Mouse (Mus musculus) liver, postnatal 0 days (tissue): ENCODE data around the gene Tshb. TPM values are rescaled to one million over a fixed set of nuclear protein-coding genes. Genes with fewer than 3 reads are reported as not detected.
A peak's percentile ranks its signal among the peaks of the same experiment; 100 is the strongest.

ENCODE experiments used
- ATAC-seq: fragments of 200-750 bp; cut with Nextera tagmentation; 2 replicates; pipeline ENCODE4 v1.8.0; 2017; ENCODE audit warnings: mild to moderate bottlenecking, moderate library complexity
- DNase-seq: peaks from one replicate; pipeline ENCODE4 v3.0.0-alpha.2; 2016
- H3K27ac ChIP-seq: fragments of 300-500 bp; sonication (generic); 2 replicates; pipeline ENCODE4 v1.5.1; 2014; ENCODE audit warnings: antibody characterized with exemption, moderate library complexity, mild to moderate bottlenecking, low read depth
- H3K27me3 ChIP-seq: fragments of 300-500 bp; sonication (generic); 2 replicates; pipeline ENCODE4 v1.6.1; 2014; ENCODE audit warnings: low read length, control low read depth, mixed read lengths; ENCODE audit not compliant: insufficient read depth
- H3K36me3 ChIP-seq: fragments of 300-500 bp; sonication (generic); replicated peaks from 2 replicates; pipeline ENCODE4 v1.6.1; 2014; ENCODE audit warnings: mild to moderate bottlenecking, control low read depth, low read length, moderate library complexity, mixed read lengths; ENCODE audit not compliant: insufficient read depth
- H3K4me1 ChIP-seq: fragments of 300-500 bp; sonication (generic); 2 replicates; pipeline ENCODE4 v1.6.1; 2014; ENCODE audit warnings: antibody characterized with exemption, mild to moderate bottlenecking, control low read depth; ENCODE audit not compliant: insufficient read depth
- H3K4me2 ChIP-seq: fragments of 300-500 bp; sonication (generic); 2 replicates; pipeline ENCODE4 v1.6.1; 2014; ENCODE audit warnings: low read depth, mild to moderate bottlenecking, low read length, moderate library complexity, mixed read lengths
- H3K4me3 ChIP-seq: fragments of 300-500 bp; sonication (generic); 2 replicates; pipeline ENCODE4 v1.5.1; 2014; ENCODE audit warnings: low read depth, low read length
- H3K9ac ChIP-seq: fragments of 300-500 bp; sonication (generic); replicated peaks from 2 replicates; pipeline ENCODE4 v1.6.1; 2014; ENCODE audit warnings: mild to moderate bottlenecking, moderate library complexity
- H3K9me3 ChIP-seq: fragments of 300-500 bp; sonication (generic); 2 replicates; pipeline ENCODE4 v1.6.1; 2016; ENCODE audit warnings: mild to moderate bottlenecking, control low read depth, low read length, mixed read lengths
- CTCF ChIP-seq: sonication (generic); IDR thresholded peaks from 2 replicates; pipeline ENCODE4 v1.5.1; 2016; ENCODE audit warnings: antibody characterized with exemption, low read depth
- EP300 ChIP-seq: IDR thresholded peaks from 2 replicates; pipeline ENCODE4 v1.6.1; 2016; ENCODE audit warnings: antibody characterized with exemption, low read depth, mild to moderate bottlenecking
- WGBS: fragments of 180-500 bp; shearing (Covaris S2); extraction: QIAGEN DNeasy Blood & Tissue Kit; methylation state at CpG from one replicate; pipeline ENCODE4 v1.1.7; 2014; ENCODE audit not compliant: insufficient replicate concordance; 5-methylcytosine and 5-hydroxymethylcytosine counted together
- polyA plus RNA-seq: library from polyadenylated mRNA; unstranded; fragments of >200 nt; fragmentation: Nextera tagmentation; extraction: Ambion mirVana; gene quantifications from 2 replicates; pipeline ENCODE4 v1.2.1, GENCODE M21; 2015

Gene Tshb
- polyA plus RNA-seq, 1 experiment from 2014 or later: not detected

GRCm38 (mm10) chr3:102735031-102735558 is 47.4 kb downstream of the Tshb start:
- no peaks in the 10 kb centered on the region for H3K36me3 ChIP-seq
- DNase-seq (peak; percentile 51), ATAC-seq (peak; percentile 65)
- H3K4me2 ChIP-seq: peak overlapping the region; percentile 93
- H3K9me3 ChIP-seq: no peaks in the 10 kb centered on the region
- peaks cover 14% of the 10 kb centered on the region for H3K4me1 ChIP-seq
- under 1% methylated on average over 32 of the region's 33 CpGs for WGBS
- H3K9ac ChIP-seq: peak overlapping the region; percentile 63
- TF ChIP-seq CTCF: no peak
- TF ChIP-seq EP300: no peak
- peak overlapping the region; percentile 71 for H3K4me3 ChIP-seq
- H3K27me3 ChIP-seq: peaks cover 22% of the 10 kb centered on the region
- peak overlapping the region; percentile 55 for H3K27ac ChIP-seq

GRCm38 (mm10) chr3:102734313-102735030 is 48.0 kb downstream of the Tshb start, which contains the start of gene Tspan2:
TSS of gene Tspan2 (plus strand) at chr3:102734529.
- no peak for TF ChIP-seq CTCF
- no peak for TF ChIP-seq EP300
- ATAC-seq (peak; percentile 74), DNase-seq (peak; percentile 82)

GRCm38 (mm10) chr3:102733936-102734312 is 48.6 kb downstream of the Tshb start:
- peak overlapping the region; percentile 93; the same call in 1 of the 2 replicates for H3K4me2 ChIP-seq
- H3K9me3 ChIP-seq: no peaks in the 10 kb centered on the region
- H3K27me3 ChIP-seq: peaks cover 22% of the 10 kb centered on the region
- H3K9ac ChIP-seq: no peak overlapping the region
- no peaks in the 10 kb centered on the region for H3K36me3 ChIP-seq
- no peak for ATAC-seq
- H3K27ac ChIP-seq: no peak overlapping the region
- peaks cover 14% of the 10 kb centered on the region for H3K4me1 ChIP-seq
- TF ChIP-seq CTCF (no peak), EP300 (no peak)
- WGBS: 52% methylated on average over 6 of the region's 6 CpGs
- no peak for DNase-seq
- H3K4me3 ChIP-seq: peak overlapping the region; percentile 71; the same call in 1 of the 2 replicates

More at GRCm38 (mm10) chr3:102734313-102735030, 48.0 kb downstream of the Tshb start, which contains the start of gene Tspan2:
- Histone ChIP-seq H3K4me1 (peaks cover 14% of the 10 kb centered on the region), H3K27me3 (peaks cover 22% of the 10 kb centered on the region), H3K36me3 (no peaks in the 10 kb centered on the region), H3K27ac (peak within 1 kb of the TSS; percentile 55), H3K4me2 (peak within 1 kb of the TSS; percentile 93), H3K9me3 (no peaks in the 10 kb centered on the region), H3K4me3 (peak within 1 kb of the TSS; percentile 71), H3K9ac (peak within 1 kb of the TSS; percentile 63)
- WGBS: 3% methylated on average over 51 of the region's 54 CpGs

- no peak overlapping the region for H3K9ac ChIP-seq
- H3K4me2 ChIP-seq: no peak overlapping the region
- 58% methylated on average over 3 of the region's 3 CpGs for WGBS
- no peaks in the 10 kb centered on the region for H3K9me3 ChIP-seq
- H3K27ac ChIP-seq: no peak overlapping the region
- DNase-seq (no peak), ATAC-seq (no peak)
- TF ChIP-seq EP300: no peak
- TF ChIP-seq CTCF: no peak
- no peaks in the 10 kb centered on the region for H3K36me3 ChIP-seq
- H3K4me1 ChIP-seq: peaks cover 14% of the 10 kb centered on the region
- H3K4me3 ChIP-seq: no peak overlapping the region
- H3K27me3 ChIP-seq: peaks cover 22% of the 10 kb centered on the region
These were observed 49.5 kb downstream of the Tshb start for GRCm38 (mm10) chr3:102733050-102733449.

GRCm38 (mm10) chr3:102732619-102733018 is 49.9 kb downstream of the Tshb start:
- TF ChIP-seq CTCF: no peak
- no peak for TF ChIP-seq EP300
- H3K36me3 ChIP-seq: no peaks in the 10 kb centered on the region
- H3K4me2 ChIP-seq: no peak overlapping the region
- peaks cover 14% of the 10 kb centered on the region for H3K4me1 ChIP-seq
- H3K9ac ChIP-seq: no peak overlapping the region
- H3K9me3 ChIP-seq: no peaks in the 10 kb centered on the region
- H3K27ac ChIP-seq: no peak overlapping the region
- DNase-seq (no peak), ATAC-seq (no peak)
- H3K27me3 ChIP-seq: peaks cover 22% of the 10 kb centered on the region
- WGBS: 29% methylated on average over 4 of the region's 4 CpGs
- no peak overlapping the region for H3K4me3 ChIP-seq

- 62% methylated on average over 3 of the region's 3 CpGs for WGBS
These were observed 51.4 kb downstream of the Tshb start for GRCm38 (mm10) chr3:102731112-102731511.

More at GRCm38 (mm10) chr3:102731112-102731511, 51.4 kb downstream of the Tshb start:
- Histone ChIP-seq H3K9ac (no peak overlapping the region), H3K4me3 (no peak overlapping the region), H3K27me3 (peaks cover 17% of the 10 kb centered on the region), H3K4me2 (no peak overlapping the region), H3K36me3 (no peaks in the 10 kb centered on the region), H3K27ac (no peak overlapping the region), H3K9me3 (no peaks in the 10 kb centered on the region), H3K4me1 (peaks cover 14% of the 10 kb centered on the region)
- no peak for DNase-seq
- no peak for TF ChIP-seq EP300
- TF ChIP-seq CTCF: no peak
- no peak for ATAC-seq
